ENCODE assay signal across 7 mouse cellular contexts in genomic region chr16:94148139-94148538, GRCm38 (mm10).
A peak's percentile ranks its signal among the peaks of the same experiment; 100 is the strongest.
DNase-seq lines count a peak whose midpoint lies in the region; ATAC-seq lines count a peak whose summit lies in the region.

No protein-coding gene starts in this region.

- H3K27me3 ChIP-seq in intestine, embryonic 15.5 days (replicated peaks): no peaks in the 10 kb centered on the region
- H3K27me3 ChIP-seq in intestine, embryonic 16.5 days (replicated peaks; ENCODE audit: control insufficient read depth, insufficient read depth, low read length): no peaks in the 10 kb centered on the region

- DNase-seq in embryo, embryonic 10.5 days (ENCODE audit: low spot score): peak; percentile 44
- peak; percentile 37 for DNase-seq in lung, postnatal 14 days
- DNase-seq in adrenal gland, adult 18-20 months (ENCODE audit: low spot score in 2 of 2): no peak
- DNase-seq in urinary bladder, postnatal 4 days (ENCODE audit: low spot score in 2 of 2): no peak

- 0 out of 2 replicates have a peak overlapping the region, but pooled peaks have one; percentile 18 for H3K4me2 ChIP-seq in intestine, embryonic 15.5 days (replicated peaks)
- H3K4me2 ChIP-seq in intestine, embryonic 16.5 days (ENCODE audit: low read depth, low read length): no peak overlapping the region

- ATAC-seq in intestine, embryonic 15.5 days: no peak
- no peak for ATAC-seq in intestine, embryonic 16.5 days
- ATAC-seq in hematopoietic stem cell, adult 5-6 weeks (replicated peaks in 1 of 2; ENCODE audit: insufficient read depth in 1 of 2, low FRiP score in 2 of 2, low TSS enrichment in 1 of 2, low read depth in 1 of 2, poor library complexity in 2 of 2, severe bottlenecking in 2 of 2): peak; percentile 63 to 65

- no peak overlapping the region for H3K9ac ChIP-seq in intestine, embryonic 15.5 days
- H3K9ac ChIP-seq in intestine, embryonic 16.5 days (ENCODE audit: low read depth, low read length): no peak overlapping the region

- no peak overlapping the region for H3K27ac ChIP-seq in intestine, embryonic 15.5 days
- H3K27ac ChIP-seq in intestine, embryonic 16.5 days (ENCODE audit: low read length): no peak overlapping the region

- no peaks in the 10 kb centered on the region for H3K9me3 ChIP-seq in intestine, embryonic 15.5 days
- H3K9me3 ChIP-seq in intestine, embryonic 16.5 days (ENCODE audit: control insufficient read depth, low read length): no peaks in the 10 kb centered on the region

- no peaks in the 10 kb centered on the region for H3K36me3 ChIP-seq in intestine, embryonic 15.5 days
- no peaks in the 10 kb centered on the region for H3K36me3 ChIP-seq in intestine, embryonic 16.5 days (ENCODE audit: control insufficient read depth, insufficient read depth, low read length)

- WGBS in intestine, embryonic 15.5 days: 56% methylated on average over 11 of the region's 11 CpGs
- 39% methylated on average over 11 of the region's 11 CpGs for WGBS in intestine, embryonic 16.5 days

- no peak overlapping the region for H3K4me3 ChIP-seq in intestine, embryonic 15.5 days (replicated peaks)
- no peak overlapping the region for H3K4me3 ChIP-seq in intestine, embryonic 16.5 days (ENCODE audit: low read length)

- H3K4me1 ChIP-seq in intestine, embryonic 15.5 days (replicated peaks): peaks cover 27% of the 10 kb centered on the region
- H3K4me1 ChIP-seq in intestine, embryonic 16.5 days (ENCODE audit: control insufficient read depth, insufficient read depth, low read length): peaks cover 35% of the 10 kb centered on the region

Comparison
In these comparisons a context has a peak if more than half of its experiments do, and no peak if none do; other contexts are left out.
1. ATAC-seq: peak in hematopoietic stem cell, adult 5-6 weeks (2 of 2); none in intestine, embryonic 15.5 days (single experiment) and intestine, embryonic 16.5 days (single experiment).
2. DNase-seq: peak in embryo, embryonic 10.5 days (single experiment) and lung, postnatal 14 days (single experiment); none in adrenal gland, adult 18-20 months (0 of 2) and urinary bladder, postnatal 4 days (0 of 2).